Mouse (Mus musculus) liver, embryonic 16.5 days (tissue): ENCODE measurements at regions not wholly inside any gene's neighbourhood (a gene's known extent, or its start where the extent isn't known, plus 50 kb on each side); places are given as distances from the start of the nearest gene placed in this dataset.
A peak's percentile ranks its signal among the peaks of the same experiment; 100 is the strongest.

ENCODE experiments used
- ATAC-seq: fragments of 200-750 bp; cut with Nextera tagmentation; 2 replicates; pipeline ENCODE4 v1.8.0; 2017; ENCODE audit warnings: low read depth, mild to moderate bottlenecking, moderate number of reproducible peaks, moderate library complexity
- H3K27ac ChIP-seq: fragments of 300-500 bp; sonication (generic); 2 replicates; pipeline ENCODE4 v1.5.1; 2014; ENCODE audit warnings: mild to moderate bottlenecking, low read length
- H3K27me3 ChIP-seq: fragments of 300-500 bp; sonication (generic); 2 replicates; pipeline ENCODE4 v1.6.1; 2014; ENCODE audit warnings: low read depth, low read length, mixed read lengths; ENCODE audit not compliant: control insufficient read depth, insufficient read depth
- H3K36me3 ChIP-seq: fragments of 300-500 bp; sonication (generic); 2 replicates; pipeline ENCODE4 v1.6.1; 2014; ENCODE audit warnings: mild to moderate bottlenecking; ENCODE audit not compliant: control insufficient read depth, insufficient read depth
- H3K4me1 ChIP-seq: fragments of 300-500 bp; sonication (generic); 2 replicates; pipeline ENCODE4 v1.6.1; 2014; ENCODE audit warnings: low read depth, low read length, mixed read lengths; ENCODE audit not compliant: control insufficient read depth
- H3K4me2 ChIP-seq: fragments of 300-500 bp; sonication (generic); 2 replicates; pipeline ENCODE4 v1.6.1; 2014; ENCODE audit warnings: low read depth, low read length, mixed read lengths
- H3K4me3 ChIP-seq: fragments of 300-500 bp; sonication (generic); 2 replicates; pipeline ENCODE4 v1.5.1; 2014; ENCODE audit warnings: low read depth, mild to moderate bottlenecking, low read length
- H3K9ac ChIP-seq: fragments of 300-500 bp; sonication (generic); 2 replicates; pipeline ENCODE4 v1.6.1; 2014; ENCODE audit warnings: low read depth, low read length
- H3K9me3 ChIP-seq: fragments of 300-500 bp; sonication (generic); replicated peaks from 2 replicates; pipeline ENCODE4 v1.6.1; 2016; ENCODE audit warnings: low read length; ENCODE audit not compliant: control insufficient read depth
- WGBS: fragments of 180-500 bp; shearing (Covaris S2); extraction: QIAGEN DNeasy Blood & Tissue Kit; methylation state at CpG from one replicate; pipeline ENCODE4 v1.1.7; 2014; ENCODE audit not compliant: insufficient replicate concordance; 5-methylcytosine and 5-hydroxymethylcytosine counted together

- H3K36me3 ChIP-seq, result no peaks in the 10 kb centered on the region
- WGBS, result 51% methylated on average over 2 of the region's 2 CpGs
- H3K4me2 ChIP-seq, result no peak overlapping the region
- H3K4me1 ChIP-seq, result no peaks in the 10 kb centered on the region
- H3K9me3 ChIP-seq, result no peaks in the 10 kb centered on the region
- H3K4me3 ChIP-seq, result no peak overlapping the region
- no peak for ATAC-seq
- no peak overlapping the region for H3K27ac ChIP-seq
- no peak overlapping the region for H3K9ac ChIP-seq
- no peaks in the 10 kb centered on the region for H3K27me3 ChIP-seq
Observed at GRCm38 (mm10) chr10:96957019-96957418, 340.2 kb downstream of the Btg1 start.

GRCm38 (mm10) chr10:96969825-96970224 lies 353.0 kb downstream of the Btg1 start:
- Histone ChIP-seq H3K9ac (no peak overlapping the region), H3K27ac (no peak overlapping the region), H3K4me2 (no peak overlapping the region), H3K4me3 (no peak overlapping the region), H3K27me3 (no peaks in the 10 kb centered on the region), H3K36me3 (no peaks in the 10 kb centered on the region), H3K9me3 (no peaks in the 10 kb centered on the region), H3K4me1 (no peaks in the 10 kb centered on the region)
- ATAC-seq, result peak; percentile 67
- WGBS, result 23% methylated on average over 1 of the region's 1 CpGs

GRCm38 (mm10) chr10:96970737-96971136 lies 353.9 kb downstream of the Btg1 start:
- Histone ChIP-seq H3K4me3 (no peak overlapping the region), H3K27me3 (no peaks in the 10 kb centered on the region), H3K4me2 (no peak overlapping the region), H3K4me1 (no peaks in the 10 kb centered on the region), H3K36me3 (no peaks in the 10 kb centered on the region), H3K27ac (no peak overlapping the region), H3K9ac (no peak overlapping the region), H3K9me3 (no peaks in the 10 kb centered on the region)
- no peak for ATAC-seq
- WGBS, result 48% methylated on average over 4 of the region's 4 CpGs

- no peaks in the 10 kb centered on the region for H3K36me3 ChIP-seq
- H3K4me2 ChIP-seq, result no peak overlapping the region
- H3K4me1 ChIP-seq, result no peaks in the 10 kb centered on the region
- no peaks in the 10 kb centered on the region for H3K27me3 ChIP-seq
- H3K4me3 ChIP-seq, result no peak overlapping the region
- no peak overlapping the region for H3K9ac ChIP-seq
- WGBS, result 47% methylated on average over 3 of the region's 3 CpGs
- ATAC-seq, result no peak
- no peaks in the 10 kb centered on the region for H3K9me3 ChIP-seq
- H3K27ac ChIP-seq, result no peak overlapping the region
Observed at GRCm38 (mm10) chr10:96971810-96972209, 355.0 kb downstream of the Btg1 start.

- Histone ChIP-seq H3K4me2 (no peak overlapping the region), H3K4me3 (no peak overlapping the region), H3K4me1 (no peaks in the 10 kb centered on the region), H3K27me3 (no peaks in the 10 kb centered on the region), H3K27ac (no peak overlapping the region), H3K9ac (no peak overlapping the region), H3K9me3 (no peaks in the 10 kb centered on the region), H3K36me3 (no peaks in the 10 kb centered on the region)
- 47% methylated on average over 2 of the region's 2 CpGs for WGBS
- ATAC-seq, result no peak
Observed at GRCm38 (mm10) chr10:96974326-96974977, 357.6 kb downstream of the Btg1 start.

- no peak for ATAC-seq
- no peaks in the 10 kb centered on the region for H3K36me3 ChIP-seq
- no peak overlapping the region for H3K27ac ChIP-seq
- H3K9me3 ChIP-seq, result no peaks in the 10 kb centered on the region
- no peak overlapping the region for H3K4me3 ChIP-seq
- H3K4me2 ChIP-seq, result no peak overlapping the region
- no peak overlapping the region for H3K9ac ChIP-seq
- no peaks in the 10 kb centered on the region for H3K4me1 ChIP-seq
- H3K27me3 ChIP-seq, result no peaks in the 10 kb centered on the region
Observed at GRCm38 (mm10) chr10:96976691-96977090, 359.9 kb downstream of the Btg1 start.

GRCm38 (mm10) chr10:96980494-96980831 lies 363.7 kb downstream of the Btg1 start:
- WGBS, result 64% methylated on average over 3 of the region's 3 CpGs
- no peak overlapping the region for H3K4me2 ChIP-seq
- no peak for ATAC-seq
- no peaks in the 10 kb centered on the region for H3K9me3 ChIP-seq
- no peak overlapping the region for H3K27ac ChIP-seq
- H3K27me3 ChIP-seq, result no peaks in the 10 kb centered on the region
- H3K36me3 ChIP-seq, result no peaks in the 10 kb centered on the region
- H3K9ac ChIP-seq, result no peak overlapping the region
- H3K4me3 ChIP-seq, result no peak overlapping the region
- no peaks in the 10 kb centered on the region for H3K4me1 ChIP-seq

- 60% methylated on average over 9 of the region's 9 CpGs for whole genome bisulfite sequencing
- Histone ChIP-seq H3K27me3 (no peaks in the 10 kb centered on the region), H3K36me3 (no peaks in the 10 kb centered on the region), H3K27ac (no peak overlapping the region), H3K4me1 (no peaks in the 10 kb centered on the region), H3K4me3 (no peak overlapping the region), H3K4me2 (no peak overlapping the region), H3K9me3 (no peaks in the 10 kb centered on the region), H3K9ac (no peak overlapping the region)
- no peak for ATAC-seq
Observed at GRCm38 (mm10) chr10:96980832-96981515, 364.2 kb downstream of the Btg1 start.

- Histone ChIP-seq H3K27ac (no peak overlapping the region), H3K4me2 (no peak overlapping the region), H3K4me3 (no peak overlapping the region), H3K36me3 (no peaks in the 10 kb centered on the region), H3K9me3 (no peaks in the 10 kb centered on the region), H3K4me1 (no peaks in the 10 kb centered on the region), H3K9ac (no peak overlapping the region), H3K27me3 (no peaks in the 10 kb centered on the region)
- no peak for ATAC-seq
- 58% methylated on average over 2 of the region's 2 CpGs for WGBS
Observed at GRCm38 (mm10) chr10:96981516-96981869, 364.7 kb downstream of the Btg1 start.
